In the genomic region with DNA sequence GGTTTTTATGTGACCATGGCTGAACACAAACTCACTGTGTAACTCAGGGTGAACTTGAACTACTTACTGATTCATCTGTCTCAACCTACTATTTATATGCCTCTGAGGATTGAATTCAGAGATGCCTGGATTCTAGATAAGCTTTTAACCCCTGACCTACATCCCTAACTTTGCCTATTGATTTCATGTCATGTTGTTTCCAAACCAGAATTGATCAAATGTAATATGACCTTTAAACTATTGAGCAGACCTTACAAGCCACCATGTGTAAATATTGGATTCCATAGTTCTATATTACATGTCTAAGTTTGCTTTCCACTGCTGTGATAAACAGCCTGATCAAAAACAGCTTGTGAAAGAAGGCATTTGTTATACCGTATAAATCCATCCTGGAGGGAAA, we compare ENCODE assay signal across 36 mouse cellular contexts. TPM values are rescaled to one million over a fixed set of nuclear protein-coding genes. Genes with fewer than 3 reads are reported as not detected.
"Had no signal": no experiment of that assay in that cellular context is flagged by ENCODE, and none has a peak within 500 bp of the region (broad histone marks: within the 10 kb centered on the region; RNA-seq: fewer than 3 reads in every experiment).

No protein-coding gene starts in this region.

- DNase-seq: forebrain, postnatal 0 days; gastrocnemius, postnatal 25 days; heart, adult 2 months; heart, postnatal 14 days; heart, postnatal 36 days; kidney, adult 11 months; kidney, adult 8-10 months; kidney, postnatal 10 days; kidney, postnatal 25 days; kidney, postnatal 4 days; left cerebral cortex, postnatal 4 days had no signal

- H3K27ac ChIP-seq: heart, adult 2 months; heart, embryonic 13.5 days; heart, embryonic 15.5 days; hindbrain, embryonic 13.5 days; hindbrain, embryonic 15.5 days; hindbrain, postnatal 0 days; layer of hippocampus, adult 2 months; left cerebral cortex, adult 2 months; limb, embryonic 13.5 days; limb, embryonic 15.5 days had no signal

- H3K4me3 ChIP-seq: heart, adult 2 months; heart, embryonic 13.5 days; heart, embryonic 15.5 days; hindbrain, embryonic 13.5 days; hindbrain, embryonic 15.5 days; layer of hippocampus, adult 2 months; left cerebral cortex, adult 2 months; limb, embryonic 13.5 days; limb, embryonic 15.5 days had no signal

- H3K9ac ChIP-seq: forebrain, postnatal 0 days; heart, embryonic 13.5 days; heart, embryonic 15.5 days; hindbrain, embryonic 13.5 days; hindbrain, embryonic 15.5 days; limb, embryonic 13.5 days; limb, embryonic 15.5 days had no signal

- H3K36me3 ChIP-seq: heart, embryonic 13.5 days; heart, embryonic 15.5 days; hindbrain, embryonic 13.5 days; hindbrain, embryonic 15.5 days; limb, embryonic 13.5 days; limb, embryonic 15.5 days had no signal

- H3K4me1 ChIP-seq: heart, embryonic 13.5 days; heart, embryonic 15.5 days; hindbrain, embryonic 13.5 days; hindbrain, embryonic 15.5 days; limb, embryonic 13.5 days; limb, embryonic 15.5 days had no signal

- ATAC-seq: forebrain, postnatal 0 days; hindbrain, postnatal 0 days; intestine, embryonic 16.5 days had no signal

- H3K4me2 ChIP-seq: heart, embryonic 11.5 days; heart, embryonic 13.5 days; heart, embryonic 15.5 days; hindbrain, embryonic 13.5 days; hindbrain, embryonic 15.5 days; limb, embryonic 13.5 days; limb, embryonic 15.5 days had no signal

- H3K27me3 ChIP-seq: heart, embryonic 13.5 days; heart, embryonic 15.5 days; hindbrain, embryonic 13.5 days; hindbrain, embryonic 15.5 days; limb, embryonic 13.5 days; limb, embryonic 15.5 days had no signal

RNA-seq across cellular contexts. Expression of a gene that starts 8.1 kb away (rescaled TPM):
- total RNA-seq: forebrain, postnatal 0 days; gastrocnemius, postnatal 25 days; heart, adult 2 months; heart, postnatal 14 days; heart, postnatal 36 days; hematopoietic stem cell, adult 5-6 weeks; hindbrain, postnatal 0 days; layer of hippocampus, adult 2 months; layer of hippocampus, postnatal 10 days; layer of hippocampus, postnatal 25 days; left cerebral cortex, adult 2 months; left cerebral cortex, postnatal 10 days; left cerebral cortex, postnatal 25 days; left cerebral cortex, postnatal 4 days had no signal
- polyA plus RNA-seq: forebrain, postnatal 0 days; heart, adult 2 months; heart, embryonic 13.5 days; heart, embryonic 15.5 days; heart, postnatal 0 days; hindbrain, embryonic 11.5 days; hindbrain, embryonic 13.5 days; hindbrain, embryonic 15.5 days; hindbrain, postnatal 0 days; intestine, embryonic 14.5 days; kidney, embryonic 14.5 days; kidney, embryonic 16.5 days; limb, embryonic 11.5 days; limb, embryonic 13.5 days; limb, embryonic 15.5 days had no signal

RNA-seq across cellular contexts. Expression of a gene that starts 55.5 kb away (rescaled TPM):
- total RNA-seq: forebrain, postnatal 0 days; gastrocnemius, adult 18-20 months; gastrocnemius, adult 8-10 months; gastrocnemius, postnatal 25 days; gastrocnemius, postnatal 4 days; heart, adult 2 months; heart, postnatal 14 days; heart, postnatal 36 days; hematopoietic stem cell, adult 5-6 weeks; hindbrain, postnatal 0 days; layer of hippocampus, adult 2 months; layer of hippocampus, postnatal 10 days; layer of hippocampus, postnatal 25 days; left cerebral cortex, adult 2 months; left cerebral cortex, postnatal 10 days; left cerebral cortex, postnatal 25 days; left cerebral cortex, postnatal 4 days had no signal
- polyA plus RNA-seq: forebrain, postnatal 0 days; heart, adult 2 months; heart, embryonic 11.5 days; heart, embryonic 13.5 days; heart, embryonic 15.5 days; heart, postnatal 0 days; hindbrain, embryonic 11.5 days; hindbrain, embryonic 13.5 days; hindbrain, embryonic 15.5 days; hindbrain, postnatal 0 days; intestine, embryonic 14.5 days; intestine, embryonic 16.5 days; kidney, embryonic 14.5 days; kidney, embryonic 16.5 days; limb, embryonic 11.5 days; limb, embryonic 13.5 days; limb, embryonic 15.5 days had no signal
